Mouse (Mus musculus) bone marrow macrophage, adult 2 months (primary cell): ENCODE data around the gene Ifnk. TPM values are rescaled to one million over a fixed set of nuclear protein-coding genes. Genes with fewer than 3 reads are reported as not detected.

Experiments
- H3K27ac ChIP-seq: 2 replicates; pipeline ENCODE4 v1.5.1; 2012; ENCODE audit warnings: low read depth, low read length; ENCODE audit not compliant: insufficient read depth
- H3K4me1 ChIP-seq: 2 replicates; pipeline ENCODE4 v1.6.1; 2012; ENCODE audit warnings: low read length; ENCODE audit not compliant: control insufficient read depth, insufficient read depth
- H3K4me3 ChIP-seq: 2 replicates; pipeline ENCODE4 v1.5.1; 2012; ENCODE audit warnings: mild to moderate bottlenecking, low read length, moderate library complexity; ENCODE audit not compliant: insufficient read depth
- CTCF ChIP-seq: IDR thresholded peaks from 2 replicates; pipeline ENCODE4 v1.5.1; 2012; ENCODE audit warnings: low read depth, mild to moderate bottlenecking, low read length, moderate library complexity
- POLR2A ChIP-seq: IDR thresholded peaks from 2 replicates; pipeline ENCODE4 v1.6.1; 2012; ENCODE audit warnings: mild to moderate bottlenecking, low read depth, low read length, borderline replicate concordance
- polyA plus RNA-seq: library from polyadenylated mRNA; stranded (reverse); fragments of >200 nt; gene quantifications from 2 replicates; pipeline ENCODE4 v1.2.4, GENCODE M21; 2012; ENCODE audit not compliant: missing spikeins, insufficient read depth, insufficient read length

The Ifnk gene
- polyA plus RNA-seq, 1 experiment: not detected

DNA sequence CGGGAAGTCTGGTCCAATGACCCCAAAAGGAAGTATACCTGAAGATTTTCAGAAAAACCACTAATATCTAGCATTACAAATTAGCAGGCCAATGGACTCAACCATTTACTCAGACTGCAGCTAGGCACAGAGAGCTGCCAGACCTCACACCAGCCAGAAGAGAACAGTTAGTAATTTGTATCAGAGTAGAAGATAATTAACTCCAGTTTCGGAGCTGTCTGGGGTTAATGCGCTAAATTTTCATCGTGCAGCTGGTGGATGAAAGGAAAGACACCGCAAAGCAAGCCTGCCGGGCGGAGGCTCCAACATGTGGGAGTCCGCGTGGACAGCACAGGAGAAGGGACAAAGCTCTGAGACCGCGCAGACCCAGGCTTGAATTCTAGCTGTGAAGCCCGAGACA, 30.8 kb upstream of the Ifnk start:
- no peak for TF ChIP-seq POLR2A
- no peak for TF ChIP-seq CTCF
- peaks cover 14% of the 10 kb centered on the region for H3K4me1 ChIP-seq
- no peak overlapping the region for H3K4me3 ChIP-seq
- no peak overlapping the region for H3K27ac ChIP-seq

DNA sequence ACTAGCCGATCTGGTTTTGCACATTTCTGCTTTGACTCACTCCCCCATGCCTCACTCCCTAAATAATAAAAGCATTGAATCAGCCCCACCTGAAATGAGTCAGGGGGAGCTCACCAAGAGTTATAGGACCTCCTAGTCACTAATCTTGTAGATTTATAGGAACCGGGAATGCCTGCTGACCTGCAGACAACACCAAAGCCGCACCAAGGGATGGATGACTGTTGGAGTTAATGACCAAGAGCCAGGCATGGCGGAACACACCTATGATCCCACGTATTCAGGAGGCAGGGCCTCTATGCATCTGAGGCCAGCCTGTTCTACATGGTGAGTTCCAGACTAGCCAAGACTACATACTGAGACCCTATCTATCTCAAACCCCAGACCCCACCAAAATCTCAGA, 28.8 kb upstream of the Ifnk start:
- H3K4me1 ChIP-seq: peaks cover 14% of the 10 kb centered on the region
- H3K27ac ChIP-seq: no peak overlapping the region
- H3K4me3 ChIP-seq: no peak overlapping the region
- TF ChIP-seq POLR2A (no peak), CTCF (no peak)

DNA sequence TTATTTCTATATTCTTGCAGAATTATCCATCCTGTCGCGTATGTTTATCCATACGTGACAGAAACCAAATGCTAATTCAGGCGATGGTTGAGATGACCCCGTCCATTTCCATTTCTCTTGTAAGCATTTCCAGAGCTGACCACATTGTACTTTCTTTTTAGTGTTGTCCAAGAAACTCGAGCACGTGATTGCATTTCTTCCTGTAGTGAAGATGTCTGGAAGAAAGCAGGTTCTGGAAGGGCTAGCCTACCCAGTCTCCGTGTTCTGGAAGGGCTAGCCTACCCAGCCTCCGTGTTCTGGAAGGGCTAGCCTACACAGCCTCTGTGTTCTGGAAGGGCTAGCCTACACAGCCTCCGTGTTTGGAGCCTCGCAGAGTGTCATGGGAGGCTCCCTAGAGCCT, 27.8 kb upstream of the Ifnk start:
- Histone ChIP-seq H3K4me3 (no peak overlapping the region), H3K27ac (no peak overlapping the region), H3K4me1 (peaks cover 14% of the 10 kb centered on the region)
- TF ChIP-seq POLR2A: no peak
- no peak for TF ChIP-seq CTCF

DNA sequence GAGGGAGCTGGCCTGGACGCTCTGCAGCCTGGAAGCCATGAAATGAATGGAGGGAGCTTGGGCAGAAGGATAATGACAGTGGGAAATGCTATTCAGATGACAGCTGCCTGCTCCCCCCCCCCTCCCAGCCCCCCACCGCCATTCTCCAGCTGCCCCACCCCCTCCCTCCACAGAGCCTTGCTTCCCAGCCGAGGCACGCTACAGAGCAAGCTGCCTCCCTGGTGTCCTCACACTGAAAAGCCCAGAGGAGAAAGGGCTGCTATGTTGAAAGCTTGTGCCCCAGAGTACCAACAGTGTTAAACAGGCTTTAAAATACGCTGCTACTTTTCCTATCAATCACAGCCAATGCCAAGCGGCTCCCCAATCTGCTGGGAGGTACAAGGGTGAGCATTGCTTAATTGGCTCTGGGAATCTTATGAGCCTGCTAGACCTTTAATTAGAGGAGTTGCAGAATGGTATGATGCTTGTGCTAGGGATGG, 26.5 kb upstream of the Ifnk start:
- TF ChIP-seq POLR2A (no peak), CTCF (no peak)
- H3K4me3 ChIP-seq: no peak overlapping the region
- H3K4me1 ChIP-seq: peaks cover 20% of the 10 kb centered on the region
- no peak overlapping the region for H3K27ac ChIP-seq

DNA sequence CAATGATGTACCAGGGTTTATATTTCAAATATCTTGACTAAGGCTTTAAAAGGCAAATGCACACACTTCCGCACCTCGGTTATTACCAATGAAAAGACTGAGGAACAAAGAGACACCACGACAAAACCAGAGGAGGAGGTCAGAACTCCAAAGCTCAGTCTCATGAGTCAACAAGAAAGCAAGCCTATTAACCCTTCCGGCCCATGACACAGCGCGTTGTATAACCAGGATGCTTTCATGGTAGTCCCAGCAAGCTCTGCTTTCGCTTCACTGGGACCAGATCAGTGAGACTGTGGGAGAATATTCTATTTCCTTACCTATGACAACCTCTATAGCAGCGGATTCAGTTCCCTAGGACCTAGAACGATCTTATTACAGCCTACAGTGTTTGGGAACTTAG, 25.1 kb upstream of the Ifnk start:
- TF ChIP-seq CTCF (no peak), POLR2A (no peak)
- Histone ChIP-seq H3K4me3 (no peak overlapping the region), H3K4me1 (peaks cover 16% of the 10 kb centered on the region), H3K27ac (no peak overlapping the region)

DNA sequence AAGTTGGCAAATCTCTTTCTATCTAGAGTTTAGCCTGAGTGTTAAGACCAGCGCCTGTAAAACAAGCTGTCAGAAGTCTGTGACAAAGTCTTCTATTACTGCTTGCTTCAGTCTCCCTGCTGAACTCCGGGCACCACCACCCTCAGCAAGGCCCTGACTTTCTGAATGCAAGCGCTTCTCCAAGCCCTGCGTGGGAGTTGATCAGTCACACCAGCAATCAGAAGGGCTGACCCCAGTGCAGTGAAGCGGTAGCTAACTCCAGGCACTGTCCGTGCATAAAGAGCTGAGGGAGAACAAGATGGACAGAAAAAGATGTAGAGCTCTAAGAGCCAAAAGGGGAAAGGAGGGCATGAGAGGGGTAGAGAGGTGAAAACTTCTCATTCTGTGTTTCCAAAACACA, 24.1 kb upstream of the Ifnk start:
- H3K4me1 ChIP-seq: peaks cover 20% of the 10 kb centered on the region
- no peak for TF ChIP-seq POLR2A
- TF ChIP-seq CTCF: no peak
- no peak overlapping the region for H3K27ac ChIP-seq
- H3K4me3 ChIP-seq: no peak overlapping the region

DNA sequence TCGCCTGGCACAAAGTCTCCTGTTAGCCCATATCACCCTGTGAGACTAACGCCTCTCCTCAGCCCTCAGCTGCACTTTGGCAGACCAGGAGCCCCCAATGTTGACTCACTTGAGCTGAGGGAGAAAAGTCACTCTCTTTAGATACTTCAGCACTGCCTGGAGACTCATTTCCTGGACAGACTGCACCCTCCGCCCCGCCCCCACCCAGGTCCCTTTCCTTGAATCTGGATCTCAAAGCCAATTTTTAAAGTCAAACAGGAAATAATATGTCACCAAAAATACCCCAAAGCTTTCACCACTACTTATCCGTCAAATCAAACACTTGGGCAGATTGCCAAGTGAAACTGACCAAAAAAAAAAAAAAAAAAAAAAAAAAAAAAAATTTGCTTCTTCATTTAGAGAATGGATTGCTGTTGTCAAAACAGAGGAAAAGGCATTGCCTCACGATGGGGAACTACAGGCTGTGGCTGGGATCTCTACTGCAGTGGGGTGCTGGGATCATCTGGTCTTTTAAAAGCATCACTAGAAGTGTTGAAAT, 21.4 kb upstream of the Ifnk start:
- Histone ChIP-seq H3K4me3 (peak overlapping the region; percentile 30; the same call in 1 of the 2 replicates), H3K27ac (peak overlapping the region; percentile 69), H3K4me1 (peaks cover 20% of the 10 kb centered on the region)
- TF ChIP-seq POLR2A (no peak), CTCF (no peak)

DNA sequence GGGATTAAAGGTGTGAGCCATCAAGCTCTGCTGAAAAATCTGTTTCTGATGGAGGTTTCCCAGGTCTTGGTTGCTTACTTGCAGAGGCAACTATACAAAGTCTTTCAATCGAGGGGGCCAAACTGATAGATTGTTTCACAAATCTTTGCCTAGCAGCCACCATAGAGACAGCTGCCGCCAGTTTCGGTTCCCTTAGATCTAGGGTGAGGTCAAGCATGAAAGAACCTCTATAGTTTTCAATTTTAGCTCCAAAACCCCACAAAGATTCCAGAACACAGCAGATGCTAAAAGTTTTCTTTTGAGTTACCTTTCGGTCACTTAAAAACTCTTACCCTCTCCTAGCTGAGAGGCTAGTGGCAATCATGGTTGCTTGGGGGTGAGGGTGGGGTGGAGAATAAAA, 20.3 kb upstream of the Ifnk start:
- TF ChIP-seq POLR2A: no peak
- no peak for TF ChIP-seq CTCF
- H3K27ac ChIP-seq: peak overlapping the region; percentile 44
- no peak overlapping the region for H3K4me3 ChIP-seq
- H3K4me1 ChIP-seq: peaks cover 20% of the 10 kb centered on the region

DNA sequence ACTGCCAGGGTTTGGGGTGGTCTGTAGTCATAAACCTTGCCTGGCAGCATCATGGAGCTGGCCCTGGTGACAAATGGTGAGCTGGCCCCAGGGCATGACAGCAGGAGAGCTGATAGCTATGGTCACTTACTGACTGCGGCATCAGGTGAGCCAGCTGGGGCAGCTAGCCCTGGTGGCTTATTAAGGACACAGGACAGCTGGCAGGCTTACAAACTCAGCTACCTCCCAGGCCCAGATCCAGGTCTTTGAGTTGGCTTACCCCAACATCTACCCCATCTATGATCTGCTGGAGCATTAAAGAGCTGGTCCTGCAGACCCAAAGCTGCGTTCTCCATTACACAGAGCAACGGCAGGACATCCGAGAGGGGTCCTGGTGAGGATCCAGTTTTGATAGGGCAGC, 18.4 kb upstream of the Ifnk start:
- Histone ChIP-seq H3K4me3 (no peak overlapping the region), H3K27ac (no peak overlapping the region), H3K4me1 (peaks cover 31% of the 10 kb centered on the region)
- TF ChIP-seq CTCF (no peak), POLR2A (no peak)

DNA sequence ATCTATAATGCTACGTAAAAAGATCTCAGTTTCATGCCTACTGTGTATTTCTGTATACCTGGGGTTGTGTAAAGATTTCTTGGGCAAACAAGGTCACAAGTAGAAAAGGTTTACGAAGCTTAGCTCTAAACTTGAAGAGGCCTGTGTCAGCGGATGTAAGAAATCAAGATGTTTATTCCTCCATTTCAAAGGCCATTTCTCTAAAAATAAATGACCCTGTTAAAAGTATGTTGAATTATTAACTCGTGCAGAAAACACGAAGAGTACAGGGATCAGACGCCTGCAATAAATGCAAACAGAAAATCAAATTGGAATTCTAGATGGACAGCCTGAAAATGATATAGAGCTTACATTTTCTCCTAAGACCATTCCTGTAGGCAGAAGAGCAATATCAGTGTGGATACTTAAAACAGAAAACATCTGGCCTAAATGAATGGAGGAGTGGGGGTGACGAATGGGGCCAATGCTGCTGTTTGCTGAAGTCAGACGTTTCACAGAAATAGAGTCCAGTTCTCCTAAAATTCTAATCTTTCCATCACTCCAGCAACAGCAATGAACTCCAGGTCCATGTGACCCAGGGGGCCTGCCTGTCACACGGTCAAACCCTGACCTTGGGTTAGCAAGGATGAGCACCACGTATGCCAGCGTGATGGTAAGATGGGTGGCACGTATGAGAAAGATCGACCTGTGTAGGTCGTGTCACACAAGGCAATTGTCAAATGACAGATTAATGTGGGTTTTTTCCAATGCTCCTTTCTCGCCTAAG, 16.8 kb upstream of the Ifnk start:
- H3K4me3 ChIP-seq: no peak overlapping the region
- no peak for TF ChIP-seq CTCF
- TF ChIP-seq POLR2A: no peak
- no peak overlapping the region for H3K27ac ChIP-seq

DNA sequence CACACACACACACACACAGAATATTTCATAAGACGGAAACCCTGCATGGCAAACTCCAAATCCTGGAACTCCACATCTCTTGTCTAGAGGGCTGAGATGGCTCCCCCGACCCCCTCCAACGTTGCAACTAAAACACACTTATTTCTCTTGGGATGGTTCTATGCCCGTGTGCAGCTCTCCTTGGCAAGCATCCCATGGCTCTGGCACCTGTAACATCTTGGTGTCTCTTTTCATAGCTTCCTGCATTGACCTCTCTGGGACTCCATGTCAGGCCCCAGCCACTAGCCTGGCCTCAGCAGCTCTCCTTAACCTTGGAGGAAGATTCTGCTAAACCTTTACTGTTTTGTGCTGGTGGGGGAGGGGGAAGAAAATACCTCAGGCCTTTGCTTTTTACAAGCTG, 16.1 kb upstream of the Ifnk start:
- H3K27ac ChIP-seq: no peak overlapping the region
- H3K4me3 ChIP-seq: no peak overlapping the region
- peaks cover 22% of the 10 kb centered on the region for H3K4me1 ChIP-seq
- TF ChIP-seq CTCF: no peak
- no peak for TF ChIP-seq POLR2A

More for the DNA sequence above, 16.8 kb upstream of the Ifnk start:
- peaks cover 25% of the 10 kb centered on the region for H3K4me1 ChIP-seq
